Mouse (Mus musculus) hindbrain, embryonic 14.5 days (tissue): ENCODE measurements around the gene Nfasc. TPM values are rescaled to one million over a fixed set of nuclear protein-coding genes. Genes with fewer than 3 reads are reported as not detected.

Experiments used
- ATAC-seq: fragments of 200-750 bp; cut with Nextera tagmentation; 2 replicates; pipeline ENCODE4 v1.8.0; 2017; ENCODE audit warnings: moderate number of reproducible peaks, mild to moderate bottlenecking, moderate TSS enrichment, moderate library complexity; ENCODE audit not compliant: low FRiP score
- DNase-seq: peaks from one replicate; pipeline ENCODE4 v3.0.0-alpha.2; 2015; ENCODE audit warnings: low spot score
- H3K27ac ChIP-seq: fragments of 300-500 bp; sonication (generic); 2 replicates; pipeline ENCODE4 v1.5.1; 2014; ENCODE audit warnings: mild to moderate bottlenecking, moderate library complexity
- H3K27me3 ChIP-seq: fragments of 300-500 bp; sonication (generic); 2 replicates; pipeline ENCODE4 v1.6.1; 2014; ENCODE audit warnings: mild to moderate bottlenecking, low read length, mixed read lengths; ENCODE audit not compliant: control insufficient read depth, insufficient read depth
- H3K36me3 ChIP-seq: fragments of 300-500 bp; sonication (generic); replicated peaks from 2 replicates; pipeline ENCODE4 v1.6.1; 2014; ENCODE audit not compliant: control insufficient read depth, insufficient read depth
- H3K4me1 ChIP-seq: fragments of 300-500 bp; sonication (generic); replicated peaks from 2 replicates; pipeline ENCODE4 v1.6.1; 2014; ENCODE audit warnings: antibody characterized with exemption, low read length, mixed read lengths; ENCODE audit not compliant: control insufficient read depth, insufficient read depth
- H3K4me2 ChIP-seq: fragments of 300-500 bp; sonication (generic); replicated peaks from 2 replicates; pipeline ENCODE4 v1.6.1; 2014; ENCODE audit warnings: mild to moderate bottlenecking, moderate library complexity
- H3K4me3 ChIP-seq: fragments of 300-500 bp; sonication (generic); replicated peaks from 2 replicates; pipeline ENCODE4 v1.5.1; 2014; ENCODE audit warnings: mild to moderate bottlenecking, low read length
- H3K9ac ChIP-seq: fragments of 300-500 bp; sonication (generic); 2 replicates; pipeline ENCODE4 v1.6.1; 2014
- H3K9me3 ChIP-seq: fragments of 300-500 bp; sonication (generic); 2 replicates; pipeline ENCODE4 v1.6.1; 2016; ENCODE audit warnings: low read length; ENCODE audit not compliant: control insufficient read depth
- WGBS: fragments of 180-500 bp; shearing (Covaris S2); extraction: QIAGEN DNeasy Blood & Tissue Kit; methylation state at CpG from one replicate; pipeline ENCODE4 v1.1.7; 2014; 5-methylcytosine and 5-hydroxymethylcytosine counted together
- polyA plus RNA-seq: library from polyadenylated mRNA; unstranded; fragments of >200 nt; fragmentation: Nextera tagmentation; extraction: Ambion mirVana; gene quantifications from 2 replicates; pipeline ENCODE4 v1.2.1, GENCODE M21; 2014

The Nfasc gene
- polyA plus RNA-seq, 1 experiment from 2014 or later = 42.8 TPM

- Histone ChIP-seq H3K4me2 (no peak overlapping the region), H3K4me3 (no peak overlapping the region), H3K4me1 (peaks cover 13% of the 10 kb centered on the region), H3K36me3 (0 out of 2 replicates have a peak, but pooled peaks cover 4% of the 10 kb centered on the region), H3K9me3 (no peaks in the 10 kb centered on the region), H3K9ac (no peak overlapping the region), H3K27ac (no peak overlapping the region), H3K27me3 (no peaks in the 10 kb centered on the region)
- no peak for DNase-seq
- WGBS = 93% methylated on average over 6 of the region's 6 CpGs
- ATAC-seq = no peak
Measured at GRCm38 (mm10) chr1:132669200-132669599, 72.4 kb downstream of the Nfasc start.

- ATAC-seq (no peak; the same call in 1 of the 2 replicates), DNase-seq (no peak)
- H3K36me3 ChIP-seq = 0 out of 2 replicates have a peak, but pooled peaks cover 6% of the 10 kb centered on the region
- H3K27ac ChIP-seq = peak overlapping the region; percentile 84
- no peak overlapping the region for H3K4me3 ChIP-seq
- H3K9ac ChIP-seq = peak overlapping the region; percentile 18
- H3K4me2 ChIP-seq = no peak overlapping the region
- peaks cover 34% of the 10 kb centered on the region for H3K4me1 ChIP-seq
- no peaks in the 10 kb centered on the region for H3K9me3 ChIP-seq
- 10% methylated on average over 4 of the region's 4 CpGs for WGBS
- no peaks in the 10 kb centered on the region for H3K27me3 ChIP-seq
Measured at GRCm38 (mm10) chr1:132660354-132660753, 81.2 kb downstream of the Nfasc start.

- Histone ChIP-seq H3K36me3 (0 out of 2 replicates have a peak, but pooled peaks cover 6% of the 10 kb centered on the region), H3K4me2 (no peak overlapping the region), H3K9me3 (no peaks in the 10 kb centered on the region), H3K9ac (peak overlapping the region; percentile 18; the same call in 1 of the 2 replicates), H3K27me3 (no peaks in the 10 kb centered on the region), H3K27ac (peak overlapping the region; percentile 84), H3K4me3 (no peak overlapping the region), H3K4me1 (peaks cover 38% of the 10 kb centered on the region)
- ATAC-seq = no peak
- WGBS = 6% methylated on average over 3 of the region's 3 CpGs
- DNase-seq = peak; percentile 35
Measured at GRCm38 (mm10) chr1:132659604-132660003, 82.0 kb downstream of the Nfasc start.

- Histone ChIP-seq H3K4me3 (no peak overlapping the region), H3K36me3 (no peaks in the 10 kb centered on the region), H3K27me3 (no peaks in the 10 kb centered on the region), H3K4me1 (peaks cover 51% of the 10 kb centered on the region), H3K9ac (peak overlapping the region; percentile 30; the same call in 1 of the 2 replicates), H3K4me2 (no peak overlapping the region), H3K27ac (peak overlapping the region; percentile 78), H3K9me3 (no peaks in the 10 kb centered on the region)
- WGBS = 63% methylated on average over 6 of the region's 6 CpGs
- DNase-seq = no peak
- ATAC-seq = no peak
Measured at GRCm38 (mm10) chr1:132655611-132656010, 86.0 kb downstream of the Nfasc start.

GRCm38 (mm10) chr1:132654769-132655168, 86.8 kb downstream of the Nfasc start:
- Histone ChIP-seq H3K27ac (peak overlapping the region; percentile 78), H3K27me3 (no peaks in the 10 kb centered on the region), H3K4me1 (peaks cover 49% of the 10 kb centered on the region), H3K4me3 (no peak overlapping the region), H3K36me3 (no peaks in the 10 kb centered on the region), H3K9ac (peak overlapping the region; percentile 30), H3K4me2 (no peak overlapping the region), H3K9me3 (no peaks in the 10 kb centered on the region)
- ATAC-seq (peak; percentile 38; the same call in 1 of the 2 replicates), DNase-seq (peak; percentile 30)
- WGBS = 48% methylated on average over 9 of the region's 9 CpGs

- no peak for ATAC-seq
Measured at GRCm38 (mm10) chr1:132653841-132654457, 87.6 kb downstream of the Nfasc start.

GRCm38 (mm10) chr1:132653161-132653560, 88.4 kb downstream of the Nfasc start:
- no peaks in the 10 kb centered on the region for H3K27me3 ChIP-seq
- DNase-seq (no peak), ATAC-seq (no peak)
- 81% methylated on average over 9 of the region's 9 CpGs for WGBS
- no peaks in the 10 kb centered on the region for H3K9me3 ChIP-seq
- H3K9ac ChIP-seq = no peak overlapping the region
- no peaks in the 10 kb centered on the region for H3K36me3 ChIP-seq
- H3K4me2 ChIP-seq = no peak overlapping the region
- H3K4me3 ChIP-seq = no peak overlapping the region
- H3K27ac ChIP-seq = no peak overlapping the region
- H3K4me1 ChIP-seq = peaks cover 39% of the 10 kb centered on the region

More at GRCm38 (mm10) chr1:132653841-132654457, 87.6 kb downstream of the Nfasc start:
- Histone ChIP-seq H3K9ac (no peak overlapping the region), H3K4me3 (no peak overlapping the region), H3K9me3 (no peaks in the 10 kb centered on the region), H3K36me3 (no peaks in the 10 kb centered on the region), H3K27ac (peak overlapping the region; percentile 23; the same call in 1 of the 2 replicates), H3K4me2 (no peak overlapping the region), H3K27me3 (no peaks in the 10 kb centered on the region), H3K4me1 (peaks cover 41% of the 10 kb centered on the region)
- peak; percentile 31 for DNase-seq
- WGBS = 57% methylated on average over 12 of the region's 12 CpGs

GRCm38 (mm10) chr1:132650680-132651079, 90.9 kb downstream of the Nfasc start:
- no peaks in the 10 kb centered on the region for H3K36me3 ChIP-seq
- ATAC-seq = peak; percentile 46
- no peak overlapping the region for H3K4me3 ChIP-seq
- peaks cover 38% of the 10 kb centered on the region for H3K4me1 ChIP-seq
- no peak for DNase-seq
- no peak overlapping the region for H3K9ac ChIP-seq
- 24% methylated on average over 9 of the region's 9 CpGs for WGBS
- H3K27me3 ChIP-seq = no peaks in the 10 kb centered on the region
- peak overlapping the region; percentile 34 for H3K27ac ChIP-seq
- H3K9me3 ChIP-seq = no peaks in the 10 kb centered on the region
- H3K4me2 ChIP-seq = no peak overlapping the region

GRCm38 (mm10) chr1:132647958-132648357, 93.6 kb downstream of the Nfasc start:
- Histone ChIP-seq H3K9me3 (no peaks in the 10 kb centered on the region), H3K9ac (no peak overlapping the region), H3K4me2 (no peak overlapping the region), H3K27me3 (no peaks in the 10 kb centered on the region), H3K36me3 (no peaks in the 10 kb centered on the region), H3K4me3 (no peak overlapping the region), H3K27ac (no peak overlapping the region), H3K4me1 (peaks cover 16% of the 10 kb centered on the region; the same call in 1 of the 2 replicates)
- ATAC-seq = no peak
- 71% methylated on average over 6 of the region's 6 CpGs for WGBS
- DNase-seq = no peak
